Comparison of ENCODE assay signal across 16 mouse cellular contexts in the genomic region with DNA sequence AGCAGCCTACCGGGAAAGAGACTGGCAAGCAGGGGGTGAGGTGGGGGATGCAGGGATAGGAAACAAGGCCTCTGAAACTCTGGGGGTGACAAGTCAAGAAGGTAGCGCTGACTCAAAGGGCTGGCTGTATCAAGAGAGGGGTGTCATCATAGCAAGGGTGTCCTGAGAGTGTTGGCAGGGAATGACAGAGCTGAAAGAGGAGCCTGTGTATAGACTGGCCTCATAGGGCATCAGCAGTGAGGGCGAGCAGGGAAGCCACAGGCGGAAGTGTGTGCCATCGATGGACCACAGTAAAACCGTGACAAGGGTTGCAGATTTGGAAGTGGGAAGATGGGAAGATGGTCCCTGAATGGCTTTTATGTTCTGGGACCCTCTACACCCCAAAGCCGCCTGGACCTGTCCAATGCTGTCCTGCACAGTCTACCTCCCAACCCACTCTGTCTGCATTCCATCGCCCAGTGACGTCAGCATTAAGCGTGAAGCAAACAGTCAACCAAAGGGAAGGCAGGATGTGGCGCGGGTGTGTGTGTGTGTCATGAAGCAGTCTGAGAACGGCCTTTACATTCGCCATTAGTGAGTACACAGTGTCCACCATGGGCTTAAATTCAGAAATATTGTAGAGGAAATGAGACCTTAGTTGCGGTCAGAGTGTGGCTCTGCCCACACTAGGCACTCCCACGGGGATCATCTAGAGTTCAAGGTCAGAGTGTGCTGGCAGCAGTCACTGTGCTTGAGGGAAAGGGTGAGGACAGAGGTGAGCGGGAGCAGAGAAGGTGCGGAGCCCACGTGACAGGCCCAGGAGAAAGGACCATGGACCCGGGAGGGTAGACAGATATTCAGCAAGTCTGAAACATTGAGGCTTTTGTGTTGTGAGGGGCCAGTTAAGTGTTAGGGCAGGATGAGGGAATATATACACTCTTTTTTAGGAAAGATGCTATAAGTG. TPM values are rescaled to one million over a fixed set of nuclear protein-coding genes. Genes with fewer than 3 reads are reported as not detected.
DNase-seq lines count a peak whose midpoint lies in the region; ATAC-seq and TF ChIP-seq lines count a peak whose summit lies in the region.
"Had no signal": no experiment of that assay in that cellular context is flagged by ENCODE, and none has a peak within 500 bp of the region (broad histone marks: within the 10 kb centered on the region; RNA-seq: fewer than 3 reads in every experiment).

No protein-coding gene starts in this region.

- H3K9me3 ChIP-seq in heart, embryonic 12.5 days (replicated peaks) = no peaks in the 10 kb centered on the region
- H3K9me3 ChIP-seq in kidney, embryonic 15.5 days (replicated peaks) = no peaks in the 10 kb centered on the region
- no peaks in the 10 kb centered on the region for H3K9me3 ChIP-seq in midbrain, postnatal 0 days (ENCODE audit: low read length)
- H3K9me3 ChIP-seq: hindbrain, embryonic 12.5 days; limb, embryonic 15.5 days had no signal

- no peak overlapping the region for H3K27ac ChIP-seq in heart, embryonic 12.5 days (ENCODE audit: poor library complexity, severe bottlenecking)
- H3K27ac ChIP-seq in kidney, embryonic 15.5 days = no peak overlapping the region
- H3K27ac ChIP-seq in midbrain, postnatal 0 days (ENCODE audit: low read depth, low read length) = no peak overlapping the region
- H3K27ac ChIP-seq: hindbrain, embryonic 12.5 days; left cerebral cortex, adult 2 months; limb, embryonic 15.5 days had no signal

- 0 out of 2 replicates have a peak overlapping the region, but pooled peaks have one; percentile 17 for H3K4me2 ChIP-seq in heart, embryonic 12.5 days
- H3K4me2 ChIP-seq in kidney, embryonic 15.5 days = no peak overlapping the region
- H3K4me2 ChIP-seq in midbrain, postnatal 0 days (ENCODE audit: low read depth, low read length, poor library complexity, severe bottlenecking) = no peak overlapping the region
- H3K4me2 ChIP-seq: hindbrain, embryonic 12.5 days; limb, embryonic 15.5 days had no signal

- H3K4me1 ChIP-seq in heart, embryonic 12.5 days (replicated peaks) = peaks cover 16% of the 10 kb centered on the region
- H3K4me1 ChIP-seq in kidney, embryonic 15.5 days = peaks cover 2% of the 10 kb centered on the region; the same call in 1 of the 2 replicates
- H3K4me1 ChIP-seq in midbrain, postnatal 0 days (ENCODE audit: insufficient read depth, low read length) = no peaks in the 10 kb centered on the region
- H3K4me1 ChIP-seq: hindbrain, embryonic 12.5 days had no signal

- DNase-seq in heart, postnatal 14 days = no peak
- no peak for DNase-seq in kidney, adult 18-20 months
- DNase-seq in ZHBTc4 (ENCODE audit: low read depth, low spot score) = peak; percentile 41
- DNase-seq in spleen, adult 12 weeks (ENCODE audit: low spot score) = no peak
- no peak for DNase-seq in midbrain, postnatal 0 days (ENCODE audit: low spot score)
- DNase-seq: cerebellum, adult 18-20 months; gastrocnemius, postnatal 36 days; right cerebral cortex, postnatal 14 days had no signal

- no peak for TF ChIP-seq CTCF in midbrain, postnatal 0 days (IDR thresholded peaks at IDR 0.05)

- no peak overlapping the region for H3K9ac ChIP-seq in heart, embryonic 12.5 days
- no peak overlapping the region for H3K9ac ChIP-seq in kidney, embryonic 15.5 days
- H3K9ac ChIP-seq in midbrain, postnatal 0 days (replicated peaks; ENCODE audit: low read length, poor library complexity, severe bottlenecking) = no peak overlapping the region
- H3K9ac ChIP-seq: hindbrain, embryonic 12.5 days; limb, embryonic 15.5 days had no signal

- H3K4me3 ChIP-seq in heart, embryonic 12.5 days = no peak overlapping the region
- no peak overlapping the region for H3K4me3 ChIP-seq in kidney, embryonic 15.5 days (replicated peaks)
- no peak overlapping the region for H3K4me3 ChIP-seq in midbrain, postnatal 0 days (ENCODE audit: low read depth, low read length)
- H3K4me3 ChIP-seq: hindbrain, embryonic 12.5 days; left cerebral cortex, adult 2 months; limb, embryonic 15.5 days had no signal

- WGBS in heart, embryonic 12.5 days = 56% methylated on average over 20 of the region's 20 CpGs
- WGBS in kidney, embryonic 15.5 days = 67% methylated on average over 20 of the region's 20 CpGs
- 89% methylated on average over 20 of the region's 20 CpGs for WGBS in midbrain, postnatal 0 days

- intact Hi-C loops in heart, postnatal 14 days (cut with DNase I) = no loop called here

- H3K27me3 ChIP-seq in heart, embryonic 12.5 days (replicated peaks) = peaks cover 33% of the 10 kb centered on the region
- H3K27me3 ChIP-seq in kidney, embryonic 15.5 days = no peaks in the 10 kb centered on the region
- H3K27me3 ChIP-seq in midbrain, postnatal 0 days (ENCODE audit: insufficient read depth, low read length) = no peaks in the 10 kb centered on the region
- H3K27me3 ChIP-seq: hindbrain, embryonic 12.5 days; limb, embryonic 15.5 days had no signal

- H3K36me3 ChIP-seq in heart, embryonic 12.5 days = no peaks in the 10 kb centered on the region
- no peaks in the 10 kb centered on the region for H3K36me3 ChIP-seq in kidney, embryonic 15.5 days
- H3K36me3 ChIP-seq in midbrain, postnatal 0 days (ENCODE audit: insufficient read depth, low read length) = no peaks in the 10 kb centered on the region
- H3K36me3 ChIP-seq: hindbrain, embryonic 12.5 days; limb, embryonic 15.5 days had no signal

- ATAC-seq in heart, embryonic 12.5 days (ENCODE audit: insufficient number of reproducible peaks, low FRiP score) = no peak
- peak; percentile 20; the same call in 1 of the 2 replicates for ATAC-seq in kidney, embryonic 15.5 days (replicated peaks; ENCODE audit: low FRiP score)
- ATAC-seq in megakaryocyte, adult 5-6 weeks (ENCODE audit: poor library complexity, severe bottlenecking) = peak; percentile 31; the same call in 1 of the 2 replicates
- ATAC-seq in midbrain, postnatal 0 days (ENCODE audit: low FRiP score) = no peak
- ATAC-seq: forebrain, embryonic 16.5 days; Patski had no signal

RNA-seq across cellular contexts. Expression of a gene that starts 14.0 kb away (rescaled TPM):
- 0.22 and 0.71 TPM in 2 replicates for polyA plus RNA-seq in heart, embryonic 12.5 days (2016; fragmentation: Nextera tagmentation; extraction: Ambion mirVana)
- 1 to 10 TPM in 1 of 2 experiments, under 1 TPM in 1; 0.85 to 2.9 TPM for total RNA-seq in heart, postnatal 14 days (2021)
- 1.4 and 1.6 TPM in 2 replicates for polyA plus RNA-seq in kidney, embryonic 15.5 days (2015; fragmentation: Nextera tagmentation; extraction: Ambion mirVana)
- total RNA-seq in megakaryocyte, adult 5-6 weeks (2015) = 3.9 and 7.3 TPM in 2 replicates
- 7.8 and 9.2 TPM in 2 replicates for total RNA-seq in megakaryocyte, adult 5-6 weeks (2017)
- 1.3 and 3.4 TPM in 2 replicates for total RNA-seq in midbrain, postnatal 0 days (2014; rRNA removed)
- 0.44 and 0.93 TPM in 2 replicates for polyA plus RNA-seq in midbrain, postnatal 0 days (2015; fragmentation: Nextera tagmentation; extraction: Ambion mirVana)

Comparison
In these comparisons a context has a peak if more than half of its experiments do, and no peak if none do; other contexts are left out.
1. ATAC-seq: peak in kidney, embryonic 15.5 days (single experiment) and megakaryocyte, adult 5-6 weeks (single experiment); none in heart, embryonic 12.5 days (single experiment) and midbrain, postnatal 0 days (single experiment).